Mouse (Mus musculus): ENCODE data around the gene Rab24. TPM values are rescaled to one million over a fixed set of nuclear protein-coding genes. Genes with fewer than 3 reads are reported as not detected.
A peak's percentile ranks its signal among the peaks of the same experiment; 100 is the strongest.

Gene Rab24
- polyA plus RNA-seq (2015; fragmentation: Nextera tagmentation; extraction: Ambion mirVana), result 42.2 and 50.1 TPM in 2 replicates

- peaks cover 30% of the 10 kb centered on the region for H3K36me3 ChIP-seq (ENCODE audit: control insufficient read depth, insufficient read depth)
- under 1% methylated on average over 73 of the region's 73 CpGs for whole genome bisulfite sequencing (ENCODE audit: insufficient replicate concordance)
- peak within 1 kb of the TSS; percentile 90 for H3K9ac ChIP-seq (ENCODE audit: low read depth, low read length)
Observed at GRCm38 (mm10) chr13:55321434-55322129, at the start of gene Rab24. Gene Rab24 (minus strand): TSS chr13:55321946.

GRCm38 (mm10) chr13:55371007-55371681 is 49.4 kb upstream of the Rab24 start:
- Histone ChIP-seq H3K36me3 (ENCODE audit: control insufficient read depth, insufficient read depth) (no peaks in the 10 kb centered on the region), H3K4me2 (ENCODE audit: low read depth, low read length) (no peak overlapping the region), H3K27ac (ENCODE audit: low read length) (no peak overlapping the region), H3K4me3 (ENCODE audit: low read depth, low read length) (no peak overlapping the region), H3K27me3 (ENCODE audit: control insufficient read depth, insufficient read depth, low read depth, low read length) (no peaks in the 10 kb centered on the region), H3K9me3 (replicated peaks; ENCODE audit: control insufficient read depth, low read length) (no peaks in the 10 kb centered on the region), H3K4me1 (ENCODE audit: control insufficient read depth, low read depth, low read length) (peaks cover 31% of the 10 kb centered on the region), H3K9ac (ENCODE audit: low read depth, low read length) (no peak overlapping the region)
- WGBS (ENCODE audit: insufficient replicate concordance), result 57% methylated on average over 8 of the region's 8 CpGs
- ATAC-seq (ENCODE audit: low read depth), result no peak

More at GRCm38 (mm10) chr13:55321434-55322129, at the start of gene Rab24:
- H3K4me3 ChIP-seq (ENCODE audit: low read depth, low read length), result peak within 1 kb of the TSS; percentile 80
- H3K27me3 ChIP-seq (ENCODE audit: control insufficient read depth, insufficient read depth, low read depth, low read length), result no peaks in the 10 kb centered on the region
- no peaks in the 10 kb centered on the region for H3K9me3 ChIP-seq (replicated peaks; ENCODE audit: control insufficient read depth, low read length)
- H3K27ac ChIP-seq (ENCODE audit: low read length), result peak within 1 kb of the TSS; percentile 85
- peaks cover 32% of the 10 kb centered on the region for H3K4me1 ChIP-seq (ENCODE audit: control insufficient read depth, low read depth, low read length)
- peak; percentile 93 for ATAC-seq (ENCODE audit: low read depth)
- H3K4me2 ChIP-seq (ENCODE audit: low read depth, low read length), result peak within 1 kb of the TSS; percentile 97

GRCm38 (mm10) chr13:55370234-55370633 is 48.5 kb upstream of the Rab24 start:
- WGBS (ENCODE audit: insufficient replicate concordance), result 31% methylated on average over 3 of the region's 3 CpGs
- no peaks in the 10 kb centered on the region for H3K36me3 ChIP-seq (ENCODE audit: control insufficient read depth, insufficient read depth)
- H3K4me3 ChIP-seq (ENCODE audit: low read depth, low read length), result peak overlapping the region; percentile 39
- H3K27ac ChIP-seq (ENCODE audit: low read length), result no peak overlapping the region
- peaks cover 31% of the 10 kb centered on the region for H3K4me1 ChIP-seq (ENCODE audit: control insufficient read depth, low read depth, low read length)
- no peak for ATAC-seq (ENCODE audit: low read depth)
- H3K4me2 ChIP-seq (ENCODE audit: low read depth, low read length), result peak overlapping the region; percentile 49
- no peaks in the 10 kb centered on the region for H3K27me3 ChIP-seq (ENCODE audit: control insufficient read depth, insufficient read depth, low read depth, low read length)
- 0 out of 2 replicates have a peak overlapping the region, but pooled peaks have one; percentile 11 for H3K9ac ChIP-seq (ENCODE audit: low read depth, low read length)
- H3K9me3 ChIP-seq (replicated peaks; ENCODE audit: control insufficient read depth, low read length), result no peaks in the 10 kb centered on the region

GRCm38 (mm10) chr13:55369531-55370114 is 47.9 kb upstream of the Rab24 start, which contains the start of gene Rgs14:
Gene Rgs14 (plus strand): TSS chr13:55369732.
- 0 out of 2 replicates have a peak within 1 kb of the TSS, but pooled peaks have one; percentile 11 for H3K9ac ChIP-seq (ENCODE audit: low read depth, low read length)
- ATAC-seq (ENCODE audit: low read depth), result peak; percentile 90
- peaks cover 31% of the 10 kb centered on the region for H3K4me1 ChIP-seq (ENCODE audit: control insufficient read depth, low read depth, low read length)
- no peak within 1 kb of the TSS; the same call in 1 of the 2 replicates for H3K27ac ChIP-seq (ENCODE audit: low read length)
- 17% methylated on average over 13 of the region's 13 CpGs for WGBS (ENCODE audit: insufficient replicate concordance)
- no peaks in the 10 kb centered on the region for H3K27me3 ChIP-seq (ENCODE audit: control insufficient read depth, insufficient read depth, low read depth, low read length)
- H3K4me2 ChIP-seq (ENCODE audit: low read depth, low read length), result peak within 1 kb of the TSS; percentile 49
- H3K36me3 ChIP-seq (ENCODE audit: control insufficient read depth, insufficient read depth), result no peaks in the 10 kb centered on the region
- H3K4me3 ChIP-seq (ENCODE audit: low read depth, low read length), result peak within 1 kb of the TSS; percentile 39
- H3K9me3 ChIP-seq (replicated peaks; ENCODE audit: control insufficient read depth, low read length), result no peaks in the 10 kb centered on the region

GRCm38 (mm10) chr13:55368401-55368800 is 46.7 kb upstream of the Rab24 start:
- Histone ChIP-seq H3K4me3 (ENCODE audit: low read depth, low read length) (no peak overlapping the region), H3K4me1 (ENCODE audit: control insufficient read depth, low read depth, low read length) (peaks cover 31% of the 10 kb centered on the region), H3K36me3 (ENCODE audit: control insufficient read depth, insufficient read depth) (no peaks in the 10 kb centered on the region), H3K27me3 (ENCODE audit: control insufficient read depth, insufficient read depth, low read depth, low read length) (no peaks in the 10 kb centered on the region), H3K9me3 (replicated peaks; ENCODE audit: control insufficient read depth, low read length) (no peaks in the 10 kb centered on the region), H3K4me2 (ENCODE audit: low read depth, low read length) (no peak overlapping the region), H3K9ac (ENCODE audit: low read depth, low read length) (no peak overlapping the region), H3K27ac (ENCODE audit: low read length) (no peak overlapping the region)
- 69% methylated on average over 7 of the region's 7 CpGs for WGBS (ENCODE audit: insufficient replicate concordance)
- ATAC-seq (ENCODE audit: low read depth), result no peak

GRCm38 (mm10) chr13:55362453-55363060 is 40.8 kb upstream of the Rab24 start, which contains the start of gene Lman2:
Gene Lman2 (minus strand): TSS chr13:55362783.
- ATAC-seq (ENCODE audit: low read depth), result peak; percentile 97
- Histone ChIP-seq H3K9ac (ENCODE audit: low read depth, low read length) (peak within 1 kb of the TSS; percentile 95), H3K27me3 (ENCODE audit: control insufficient read depth, insufficient read depth, low read depth, low read length) (no peaks in the 10 kb centered on the region), H3K36me3 (ENCODE audit: control insufficient read depth, insufficient read depth) (peaks cover 10% of the 10 kb centered on the region), H3K4me3 (ENCODE audit: low read depth, low read length) (peak within 1 kb of the TSS; percentile 96), H3K4me2 (ENCODE audit: low read depth, low read length) (peak within 1 kb of the TSS; percentile 79), H3K4me1 (ENCODE audit: control insufficient read depth, low read depth, low read length) (peaks cover 30% of the 10 kb centered on the region), H3K9me3 (replicated peaks; ENCODE audit: control insufficient read depth, low read length) (no peaks in the 10 kb centered on the region), H3K27ac (ENCODE audit: low read length) (peak within 1 kb of the TSS; percentile 97)
- WGBS (ENCODE audit: insufficient replicate concordance), result under 1% methylated on average over 35 of the region's 35 CpGs

- H3K4me1 ChIP-seq (ENCODE audit: control insufficient read depth, low read depth, low read length), result peaks cover 26% of the 10 kb centered on the region
- no peaks in the 10 kb centered on the region for H3K27me3 ChIP-seq (ENCODE audit: control insufficient read depth, insufficient read depth, low read depth, low read length)
- no peaks in the 10 kb centered on the region for H3K9me3 ChIP-seq (replicated peaks; ENCODE audit: control insufficient read depth, low read length)
- peak; percentile 36 for ATAC-seq (ENCODE audit: low read depth)
- peaks cover 12% of the 10 kb centered on the region for H3K36me3 ChIP-seq (ENCODE audit: control insufficient read depth, insufficient read depth)
- peak overlapping the region; percentile 97 for H3K27ac ChIP-seq (ENCODE audit: low read length)
- H3K4me3 ChIP-seq (ENCODE audit: low read depth, low read length), result peak overlapping the region; percentile 96
- H3K4me2 ChIP-seq (ENCODE audit: low read depth, low read length), result peak overlapping the region; percentile 79
- H3K9ac ChIP-seq (ENCODE audit: low read depth, low read length), result peak overlapping the region; percentile 95
- under 1% methylated on average over 32 of the region's 32 CpGs for WGBS (ENCODE audit: insufficient replicate concordance)
Observed at GRCm38 (mm10) chr13:55361974-55362452, 40.3 kb upstream of the Rab24 start.

GRCm38 (mm10) chr13:55361145-55361544 is 39.4 kb upstream of the Rab24 start:
- Histone ChIP-seq H3K9ac (ENCODE audit: low read depth, low read length) (peak overlapping the region; percentile 95), H3K36me3 (ENCODE audit: control insufficient read depth, insufficient read depth) (peaks cover 14% of the 10 kb centered on the region), H3K27me3 (ENCODE audit: control insufficient read depth, insufficient read depth, low read depth, low read length) (no peaks in the 10 kb centered on the region), H3K4me2 (ENCODE audit: low read depth, low read length) (peak overlapping the region; percentile 79), H3K9me3 (replicated peaks; ENCODE audit: control insufficient read depth, low read length) (no peaks in the 10 kb centered on the region), H3K4me1 (ENCODE audit: control insufficient read depth, low read depth, low read length) (peaks cover 24% of the 10 kb centered on the region), H3K27ac (ENCODE audit: low read length) (peak overlapping the region; percentile 35; the same call in 1 of the 2 replicates), H3K4me3 (ENCODE audit: low read depth, low read length) (peak overlapping the region; percentile 96)
- no peak for ATAC-seq (ENCODE audit: low read depth)

Data from liver, embryonic 16.5 days (tissue).